Mouse (Mus musculus): ENCODE data around the gene Gm21739. TPM values are rescaled to one million over a fixed set of nuclear protein-coding genes. Genes with fewer than 3 reads are reported as not detected.

The Gm21739 gene
- not detected in 2 replicates for polyA plus RNA-seq (2012; rRNA removed)

DNA sequence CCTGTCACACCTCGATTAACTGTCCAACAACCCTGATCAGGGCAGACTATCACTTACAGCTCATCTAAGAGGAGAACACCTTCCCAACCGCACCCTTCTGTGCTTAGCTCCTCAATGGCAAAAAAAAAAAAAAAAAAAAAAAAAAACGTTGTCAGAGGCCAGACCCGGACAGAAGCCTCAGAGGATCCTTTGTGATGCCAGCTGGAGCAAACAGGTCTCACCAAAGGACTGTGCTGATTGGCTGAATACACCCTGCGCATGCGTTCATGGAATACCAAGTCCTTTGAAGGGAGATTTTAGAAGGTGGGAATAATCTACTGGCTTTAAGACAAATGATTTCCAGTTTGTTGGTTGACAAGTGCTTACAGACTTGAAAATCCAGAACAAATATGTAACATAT lies at the start of gene Gm21739:
Gene Gm21739 (minus strand): TSS at position 101 of the 400 bp plus-strand sequence.

